8 mouse cellular contexts compared by ENCODE assay signal in the genomic region with DNA sequence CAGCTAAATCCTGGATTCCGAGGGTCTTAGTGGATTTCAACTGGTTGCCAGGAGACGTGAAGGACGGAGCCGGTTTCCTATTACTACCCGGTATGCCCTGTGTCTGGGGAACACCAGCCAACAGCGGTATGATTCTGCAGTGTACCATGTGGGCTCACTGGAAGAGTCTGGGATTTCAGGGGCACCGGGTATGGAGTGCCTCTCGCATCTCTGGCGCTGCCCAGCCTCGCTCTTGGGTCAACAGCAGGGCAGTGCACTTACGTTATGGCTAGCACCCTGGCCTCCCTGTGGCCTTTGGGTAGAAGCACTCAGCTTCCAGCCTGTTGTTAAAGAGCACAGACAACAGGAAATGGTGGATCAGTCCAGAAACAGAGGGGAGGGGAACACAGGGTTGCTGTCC. TPM values are rescaled to one million over a fixed set of nuclear protein-coding genes. Genes with fewer than 3 reads are reported as not detected.
DNase-seq lines count a peak whose midpoint lies in the region; ATAC-seq and TF ChIP-seq lines count a peak whose summit lies in the region.

No protein-coding gene starts in this region.

- no peak for TF ChIP-seq CTCF in intestine, postnatal 0 days (IDR thresholded peaks at IDR 0.05; ENCODE audit: low read depth)

- no peaks in the 10 kb centered on the region for H3K36me3 ChIP-seq in embryonic facial prominence, embryonic 10.5 days (replicated peaks)
- no peaks in the 10 kb centered on the region for H3K36me3 ChIP-seq in intestine, postnatal 0 days (ENCODE audit: control insufficient read depth, insufficient read depth)

- DNase-seq in adrenal gland, postnatal 10 days, result peak; percentile 15
- peak; percentile 62 for DNase-seq in embryonic facial prominence, embryonic 10.5 days (ENCODE audit: low spot score)
- DNase-seq in lung, postnatal 10 days, result peak; percentile 46
- no peak for DNase-seq in T-cell, adult 2 months (ENCODE audit: low spot score)
- DNase-seq in testis, postnatal 14 days (ENCODE audit: low spot score), result no peak
- no peak for DNase-seq in frontal cortex, adult 2 months (ENCODE audit: extremely low spot score in 1 of 2, low spot score in 1 of 2)
- no peak for DNase-seq in urinary bladder, postnatal 36 days (ENCODE audit: low spot score in 2 of 2)

- no peak for ATAC-seq in intestine, postnatal 0 days

- WGBS in embryonic facial prominence, embryonic 10.5 days, result 5% methylated on average over 11 of the region's 11 CpGs
- WGBS in intestine, postnatal 0 days, result 18% methylated on average over 11 of the region's 11 CpGs

- peaks cover 44% of the 10 kb centered on the region for H3K4me1 ChIP-seq in embryonic facial prominence, embryonic 10.5 days
- no peaks in the 10 kb centered on the region for H3K4me1 ChIP-seq in intestine, postnatal 0 days (replicated peaks; ENCODE audit: control insufficient read depth, insufficient read depth, low read length)

- no peak overlapping the region for H3K9ac ChIP-seq in intestine, postnatal 0 days (ENCODE audit: low read depth, low read length)

- no peaks in the 10 kb centered on the region for H3K9me3 ChIP-seq in embryonic facial prominence, embryonic 10.5 days
- H3K9me3 ChIP-seq in intestine, postnatal 0 days (ENCODE audit: control insufficient read depth), result no peaks in the 10 kb centered on the region

- H3K27ac ChIP-seq in embryonic facial prominence, embryonic 10.5 days (replicated peaks), result peak overlapping the region; percentile 61
- no peak overlapping the region for H3K27ac ChIP-seq in intestine, postnatal 0 days (ENCODE audit: low read depth, low read length)

- H3K4me2 ChIP-seq in intestine, postnatal 0 days (replicated peaks; ENCODE audit: low read depth), result peak overlapping the region; percentile 95

- H3K27me3 ChIP-seq in embryonic facial prominence, embryonic 10.5 days (replicated peaks; ENCODE audit: low read depth, poor library complexity, severe bottlenecking), result peaks cover 55% of the 10 kb centered on the region
- peaks cover 12% of the 10 kb centered on the region for H3K27me3 ChIP-seq in intestine, postnatal 0 days (replicated peaks; ENCODE audit: control insufficient read depth, insufficient read depth, low read length)

- peak overlapping the region; percentile 47 for H3K4me3 ChIP-seq in embryonic facial prominence, embryonic 10.5 days
- H3K4me3 ChIP-seq in intestine, postnatal 0 days (ENCODE audit: low read depth, low read length), result no peak overlapping the region

RNA-seq across cellular contexts. Expression of a gene that starts 1.1 kb away (rescaled TPM):
- 10 to 100 TPM; 28.4 to 36.5 TPM for total RNA-seq in adrenal gland, postnatal 10 days (2021)
- polyA plus RNA-seq in embryonic facial prominence, embryonic 10.5 days (2016; fragmentation: Nextera tagmentation; extraction: Ambion mirVana), result 3.9 and 4.4 TPM in 2 replicates
- 3.8 and 4.4 TPM in 2 replicates for polyA plus RNA-seq in intestine, postnatal 0 days (2015; fragmentation: Nextera tagmentation; extraction: Ambion mirVana)
- polyA plus RNA-seq in frontal cortex, adult 2 months (2012; rRNA removed), result 1.8 and 2.9 TPM in 2 replicates

Comparison
In these comparisons a context has a peak if more than half of its experiments do, and no peak if none do; other contexts are left out.
1. DNase-seq: peak in adrenal gland, postnatal 10 days (single experiment), embryonic facial prominence, embryonic 10.5 days (single experiment) and lung, postnatal 10 days (single experiment); none in T-cell, adult 2 months (single experiment), testis, postnatal 14 days (single experiment), frontal cortex, adult 2 months (0 of 2) and urinary bladder, postnatal 36 days (0 of 2).